16 mouse cellular contexts compared by ENCODE assay signal in genomic region chr4:46095826-46096159, GRCm38 (mm10).
"Had no signal": no experiment of that assay in that cellular context is flagged by ENCODE, and none has a peak within 500 bp of the region (broad histone marks: within the 10 kb centered on the region; RNA-seq: fewer than 3 reads in every experiment).

No protein-coding gene starts in this region.

- H3K4me2 ChIP-seq: limb, embryonic 13.5 days; liver, embryonic 12.5 days; liver, embryonic 15.5 days; lung, embryonic 15.5 days; midbrain, embryonic 11.5 days; neural tube, embryonic 12.5 days had no signal

- DNase-seq: kidney, postnatal 36 days; liver; lung, adult 18-20 months; lung, postnatal 36 days; right cerebral cortex, postnatal 14 days; right cerebral cortex, postnatal 4 days; thymus, adult 2 months had no signal

- H3K27ac ChIP-seq: kidney, postnatal 0 days; limb, embryonic 10.5 days; limb, embryonic 13.5 days; liver, embryonic 12.5 days; liver, embryonic 15.5 days; lung, embryonic 15.5 days; neural tube, embryonic 12.5 days; stomach, postnatal 0 days had no signal

- H3K9me3 ChIP-seq: limb, embryonic 10.5 days; limb, embryonic 13.5 days; liver, embryonic 12.5 days; liver, embryonic 15.5 days; lung, embryonic 15.5 days; neural tube, embryonic 12.5 days had no signal

- H3K27me3 ChIP-seq: limb, embryonic 13.5 days; liver, embryonic 12.5 days; lung, embryonic 15.5 days; neural tube, embryonic 12.5 days had no signal

- ATAC-seq: liver, embryonic 12.5 days had no signal

- H3K9ac ChIP-seq: limb, embryonic 13.5 days; liver, embryonic 12.5 days; liver, embryonic 15.5 days; lung, embryonic 15.5 days; neural tube, embryonic 12.5 days had no signal

- H3K4me3 ChIP-seq: limb, embryonic 10.5 days; limb, embryonic 13.5 days; liver, embryonic 12.5 days; liver, embryonic 15.5 days; lung, embryonic 15.5 days; neural tube, embryonic 12.5 days had no signal

- H3K36me3 ChIP-seq: limb, embryonic 10.5 days; limb, embryonic 13.5 days; lung, embryonic 15.5 days; neural tube, embryonic 12.5 days had no signal
